Mouse (Mus musculus): ENCODE measurements around the gene Rreb1. TPM values are rescaled to one million over a fixed set of nuclear protein-coding genes. Genes with fewer than 3 reads are reported as not detected.
A peak's percentile ranks its signal among the peaks of the same experiment; 100 is the strongest.

Gene Rreb1
- polyA plus RNA-seq (2016; fragmentation: Nextera tagmentation; extraction: Ambion mirVana): 6.1 and 6.4 TPM in 2 replicates

GRCm38 (mm10) chr13:37778147-37778593, at the start of gene Rreb1:
Gene Rreb1 (plus strand): TSS chr13:37778400.
- no peaks in the 10 kb centered on the region for H3K36me3 ChIP-seq
- H3K4me1 ChIP-seq: peaks cover 20% of the 10 kb centered on the region
- ATAC-seq (ENCODE audit: low FRiP score): peak; percentile 68
- H3K9ac ChIP-seq: peak within 1 kb of the TSS; percentile 62
- peak within 1 kb of the TSS; percentile 100 for H3K4me2 ChIP-seq (replicated peaks)
- no peak within 1 kb of the TSS for H3K27ac ChIP-seq
- H3K4me3 ChIP-seq: peak within 1 kb of the TSS; percentile 57
- peaks cover 38% of the 10 kb centered on the region for H3K27me3 ChIP-seq
- H3K9me3 ChIP-seq (replicated peaks): no peaks in the 10 kb centered on the region
- WGBS: under 1% methylated on average over 37 of the region's 37 CpGs

GRCm38 (mm10) chr13:37728551-37728950, 49.6 kb upstream of the Rreb1 start:
- Histone ChIP-seq H3K36me3 (no peaks in the 10 kb centered on the region), H3K4me1 (no peaks in the 10 kb centered on the region), H3K9ac (no peak overlapping the region), H3K27ac (no peak overlapping the region), H3K4me2 (replicated peaks) (no peak overlapping the region), H3K4me3 (no peak overlapping the region), H3K9me3 (replicated peaks) (no peaks in the 10 kb centered on the region), H3K27me3 (no peaks in the 10 kb centered on the region)
- WGBS: 80% methylated on average over 7 of the region's 7 CpGs
- ATAC-seq (ENCODE audit: low FRiP score): no peak

- no peaks in the 10 kb centered on the region for H3K4me1 ChIP-seq
- no peak overlapping the region for H3K27ac ChIP-seq
- WGBS: 78% methylated on average over 12 of the region's 12 CpGs
- H3K27me3 ChIP-seq: no peaks in the 10 kb centered on the region
- H3K9me3 ChIP-seq (replicated peaks): no peaks in the 10 kb centered on the region
- no peak overlapping the region for H3K4me3 ChIP-seq
- H3K4me2 ChIP-seq (replicated peaks): no peak overlapping the region
- no peaks in the 10 kb centered on the region for H3K36me3 ChIP-seq
- no peak overlapping the region for H3K9ac ChIP-seq
- no peak for ATAC-seq (ENCODE audit: low FRiP score)
Observed at GRCm38 (mm10) chr13:37731914-37732693, 46.1 kb upstream of the Rreb1 start.

- no peak overlapping the region for H3K9ac ChIP-seq
- WGBS: 92% methylated on average over 11 of the region's 11 CpGs
- H3K36me3 ChIP-seq: no peaks in the 10 kb centered on the region
- no peaks in the 10 kb centered on the region for H3K27me3 ChIP-seq
- no peaks in the 10 kb centered on the region for H3K4me1 ChIP-seq
- H3K9me3 ChIP-seq (replicated peaks): no peaks in the 10 kb centered on the region
- no peak overlapping the region for H3K27ac ChIP-seq
- no peak for ATAC-seq (ENCODE audit: low FRiP score)
- H3K4me2 ChIP-seq (replicated peaks): no peak overlapping the region
- H3K4me3 ChIP-seq: no peak overlapping the region
Observed at GRCm38 (mm10) chr13:37734501-37734900, 43.7 kb upstream of the Rreb1 start.

- Histone ChIP-seq H3K9me3 (replicated peaks) (no peaks in the 10 kb centered on the region), H3K4me3 (no peak overlapping the region), H3K27me3 (no peaks in the 10 kb centered on the region), H3K4me1 (no peaks in the 10 kb centered on the region), H3K9ac (no peak overlapping the region), H3K27ac (no peak overlapping the region), H3K4me2 (replicated peaks) (no peak overlapping the region), H3K36me3 (no peaks in the 10 kb centered on the region)
- 85% methylated on average over 5 of the region's 5 CpGs for WGBS
- ATAC-seq (ENCODE audit: low FRiP score): no peak
Observed at GRCm38 (mm10) chr13:37740111-37740510, 38.1 kb upstream of the Rreb1 start.

- no peaks in the 10 kb centered on the region for H3K4me1 ChIP-seq
- no peaks in the 10 kb centered on the region for H3K9me3 ChIP-seq (replicated peaks)
- H3K27ac ChIP-seq: no peak overlapping the region
- H3K36me3 ChIP-seq: no peaks in the 10 kb centered on the region
- no peaks in the 10 kb centered on the region for H3K27me3 ChIP-seq
- no peak for ATAC-seq (ENCODE audit: low FRiP score)
- no peak overlapping the region for H3K4me2 ChIP-seq (replicated peaks)
- H3K4me3 ChIP-seq: no peak overlapping the region
- 71% methylated on average over 5 of the region's 5 CpGs for WGBS
- no peak overlapping the region for H3K9ac ChIP-seq
Observed at GRCm38 (mm10) chr13:37740752-37741151, 37.4 kb upstream of the Rreb1 start.

GRCm38 (mm10) chr13:37742248-37742647, 36.0 kb upstream of the Rreb1 start:
- H3K4me3 ChIP-seq: no peak overlapping the region
- no peaks in the 10 kb centered on the region for H3K27me3 ChIP-seq
- 87% methylated on average over 4 of the region's 4 CpGs for WGBS
- H3K9me3 ChIP-seq (replicated peaks): no peaks in the 10 kb centered on the region
- H3K4me2 ChIP-seq (replicated peaks): no peak overlapping the region
- no peak overlapping the region for H3K9ac ChIP-seq
- no peak overlapping the region for H3K27ac ChIP-seq
- no peaks in the 10 kb centered on the region for H3K4me1 ChIP-seq
- no peaks in the 10 kb centered on the region for H3K36me3 ChIP-seq
- no peak for ATAC-seq (ENCODE audit: low FRiP score)

GRCm38 (mm10) chr13:37747504-37747903, 30.7 kb upstream of the Rreb1 start:
- no peak for ATAC-seq (ENCODE audit: low FRiP score)
- Histone ChIP-seq H3K4me2 (replicated peaks) (no peak overlapping the region), H3K27ac (no peak overlapping the region), H3K27me3 (no peaks in the 10 kb centered on the region), H3K4me3 (no peak overlapping the region), H3K9me3 (replicated peaks) (no peaks in the 10 kb centered on the region), H3K4me1 (peaks cover 8% of the 10 kb centered on the region), H3K9ac (no peak overlapping the region), H3K36me3 (no peaks in the 10 kb centered on the region)
- WGBS: 73% methylated on average over 7 of the region's 7 CpGs

GRCm38 (mm10) chr13:37749485-37749884, 28.7 kb upstream of the Rreb1 start:
- Histone ChIP-seq H3K36me3 (no peaks in the 10 kb centered on the region), H3K27ac (no peak overlapping the region), H3K27me3 (no peaks in the 10 kb centered on the region), H3K9me3 (replicated peaks) (no peaks in the 10 kb centered on the region; the same call in 1 of the 2 replicates), H3K9ac (no peak overlapping the region), H3K4me2 (replicated peaks) (no peak overlapping the region), H3K4me1 (peaks cover 8% of the 10 kb centered on the region), H3K4me3 (no peak overlapping the region)
- 0 out of 2 replicates have a peak, but pooled peaks have one; percentile 22 for ATAC-seq (ENCODE audit: low FRiP score)
- WGBS: 12% methylated on average over 3 of the region's 3 CpGs

GRCm38 (mm10) chr13:37751154-37751950, 26.8 kb upstream of the Rreb1 start:
- WGBS: 49% methylated on average over 9 of the region's 9 CpGs
- no peak overlapping the region for H3K4me3 ChIP-seq
- H3K9me3 ChIP-seq (replicated peaks): no peaks in the 10 kb centered on the region; the same call in 1 of the 2 replicates
- no peak for ATAC-seq (ENCODE audit: low FRiP score)
- H3K36me3 ChIP-seq: no peaks in the 10 kb centered on the region
- H3K27ac ChIP-seq: no peak overlapping the region
- H3K9ac ChIP-seq: no peak overlapping the region
- H3K27me3 ChIP-seq: no peaks in the 10 kb centered on the region
- no peak overlapping the region for H3K4me2 ChIP-seq (replicated peaks)
- peaks cover 8% of the 10 kb centered on the region for H3K4me1 ChIP-seq

GRCm38 (mm10) chr13:37759341-37760012, 18.7 kb upstream of the Rreb1 start:
- Histone ChIP-seq H3K36me3 (no peaks in the 10 kb centered on the region), H3K27ac (no peak overlapping the region), H3K4me2 (replicated peaks) (no peak overlapping the region), H3K4me1 (peaks cover 12% of the 10 kb centered on the region), H3K4me3 (no peak overlapping the region), H3K27me3 (peaks cover 35% of the 10 kb centered on the region), H3K9ac (no peak overlapping the region), H3K9me3 (replicated peaks) (no peaks in the 10 kb centered on the region; the same call in 1 of the 2 replicates)
- no peak for ATAC-seq (ENCODE audit: low FRiP score)
- 80% methylated on average over 10 of the region's 10 CpGs for WGBS

- peaks cover 35% of the 10 kb centered on the region for H3K27me3 ChIP-seq
- no peak overlapping the region for H3K27ac ChIP-seq
- H3K4me2 ChIP-seq (replicated peaks): no peak overlapping the region
- 14% methylated on average over 3 of the region's 3 CpGs for WGBS
- no peaks in the 10 kb centered on the region for H3K9me3 ChIP-seq (replicated peaks)
- H3K9ac ChIP-seq: no peak overlapping the region
- H3K4me1 ChIP-seq: peaks cover 12% of the 10 kb centered on the region
- H3K4me3 ChIP-seq: no peak overlapping the region
- ATAC-seq (ENCODE audit: low FRiP score): no peak
- H3K36me3 ChIP-seq: no peaks in the 10 kb centered on the region
Observed at GRCm38 (mm10) chr13:37760013-37760342, 18.2 kb upstream of the Rreb1 start.
